11 mouse cellular contexts compared by ENCODE assay signal in the genomic region with DNA sequence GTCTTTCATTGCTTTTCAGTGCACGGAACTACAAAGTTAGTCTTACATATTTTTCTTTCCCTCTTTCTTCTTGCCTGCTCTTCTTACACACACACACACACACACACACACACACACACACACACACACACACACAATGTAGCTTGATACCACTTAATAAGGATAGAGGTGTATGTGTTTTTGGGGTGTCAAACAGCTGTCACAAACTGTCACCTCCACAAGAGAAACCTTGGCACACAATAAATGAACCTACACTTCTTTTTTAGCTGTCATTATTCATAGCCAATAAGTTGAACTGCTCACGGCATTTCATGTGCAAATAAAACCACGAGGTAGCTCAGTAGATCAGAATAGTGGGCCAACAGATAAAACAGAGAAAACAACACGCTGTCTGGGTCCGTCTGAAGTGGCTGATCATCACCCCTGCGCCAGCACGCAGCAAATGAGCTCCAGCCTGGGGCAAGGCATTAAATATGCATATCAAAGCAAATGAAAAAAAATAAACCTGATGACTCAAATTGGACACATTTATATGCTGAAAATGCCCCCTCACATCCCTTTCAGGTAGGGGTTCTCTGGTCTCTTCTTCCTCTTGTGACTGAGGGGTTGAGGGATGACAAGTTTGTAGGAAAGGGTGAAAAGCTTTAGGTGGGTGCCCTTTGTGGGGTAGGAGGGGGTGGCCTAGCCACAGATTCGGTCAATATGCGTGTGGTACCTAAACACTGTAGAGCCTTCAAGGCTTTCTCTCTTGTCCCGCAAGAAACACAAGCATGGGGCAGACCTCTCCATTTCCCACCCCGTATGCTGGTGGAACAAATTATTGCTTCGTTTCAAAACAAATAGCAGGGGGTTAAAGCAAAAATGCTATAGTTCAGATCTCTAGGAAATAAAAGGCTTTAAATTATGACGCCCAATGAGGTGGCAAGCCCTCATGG. TPM values are rescaled to one million over a fixed set of nuclear protein-coding genes. Genes with fewer than 3 reads are reported as not detected.
A peak's percentile ranks its signal among the peaks of the same experiment; 100 is the strongest.
DNase-seq lines count a peak whose midpoint lies in the region; ATAC-seq lines count a peak whose summit lies in the region.
"Had no signal": no experiment of that assay in that cellular context is flagged by ENCODE, and none has a peak within 500 bp of the region (broad histone marks: within the 10 kb centered on the region; RNA-seq: fewer than 3 reads in every experiment).

No protein-coding gene starts in this region.

- 0 out of 2 replicates have a peak, but pooled peaks cover 3% of the 10 kb centered on the region for H3K36me3 ChIP-seq in lung, embryonic 16.5 days (ENCODE audit: control insufficient read depth, insufficient read depth, low read length)
- no peaks in the 10 kb centered on the region for H3K36me3 ChIP-seq in limb, embryonic 12.5 days

- 60% methylated on average over 13 of the region's 13 CpGs for WGBS in lung, embryonic 16.5 days
- WGBS in limb, embryonic 12.5 days, result 60% methylated on average over 13 of the region's 13 CpGs

- 0 out of 2 replicates have a peak overlapping the region, but pooled peaks have one; percentile 9 for H3K9ac ChIP-seq in lung, embryonic 16.5 days (ENCODE audit: low read length)
- no peak overlapping the region for H3K9ac ChIP-seq in limb, embryonic 12.5 days (replicated peaks)

- no peak for ATAC-seq in lung, embryonic 16.5 days (ENCODE audit: low read depth)
- no peak for ATAC-seq in limb, embryonic 12.5 days (ENCODE audit: insufficient number of reproducible peaks, insufficient read depth, low FRiP score, low TSS enrichment, low read depth)
- ATAC-seq: lung, postnatal 0 days had no signal

- H3K9me3 ChIP-seq in lung, embryonic 16.5 days (ENCODE audit: control insufficient read depth, low read length), result no peaks in the 10 kb centered on the region
- no peaks in the 10 kb centered on the region for H3K9me3 ChIP-seq in limb, embryonic 12.5 days

- H3K27me3 ChIP-seq in lung, embryonic 16.5 days (ENCODE audit: control insufficient read depth, insufficient read depth, low read depth, low read length), result no peaks in the 10 kb centered on the region; the same call in 1 of the 2 replicates
- peaks cover 61% of the 10 kb centered on the region for H3K27me3 ChIP-seq in limb, embryonic 12.5 days

- 0 out of 2 replicates have a peak overlapping the region, but pooled peaks have one; percentile 5 for H3K4me2 ChIP-seq in lung, embryonic 16.5 days (ENCODE audit: low read depth, low read length)
- peak overlapping the region; percentile 11; the same call in 1 of the 2 replicates for H3K4me2 ChIP-seq in limb, embryonic 12.5 days

- intact Hi-C loops in left cerebral cortex, postnatal 4 days (cut with DNase I), result no loop called here

- H3K27ac ChIP-seq in lung, embryonic 16.5 days (ENCODE audit: low read length), result no peak overlapping the region
- H3K27ac ChIP-seq in limb, embryonic 12.5 days, result no peak overlapping the region

- H3K4me1 ChIP-seq in lung, embryonic 16.5 days (replicated peaks; ENCODE audit: control insufficient read depth, insufficient read depth, low read length), result peaks cover 10% of the 10 kb centered on the region; the same call in 1 of the 2 replicates
- H3K4me1 ChIP-seq in limb, embryonic 12.5 days (replicated peaks), result peaks cover 14% of the 10 kb centered on the region

- no peak overlapping the region for H3K4me3 ChIP-seq in lung, embryonic 16.5 days (ENCODE audit: low read length)
- H3K4me3 ChIP-seq in limb, embryonic 12.5 days (replicated peaks), result no peak overlapping the region
- H3K4me3 ChIP-seq: erythroblast, embryonic 14.5 days had no signal

- DNase-seq in adrenal gland, adult (ENCODE audit: inconsistent age in 2 of 2, low spot score in 1 of 2), result peak; percentile 30 to 83
- no peak for DNase-seq in adrenal gland, postnatal 36 days
- DNase-seq in lung, postnatal 4 days, result no peak
- DNase-seq in embryo, embryonic 10.5 days (ENCODE audit: low spot score), result no peak
- DNase-seq in left cerebral cortex, postnatal 4 days, result no peak
- DNase-seq in layer of hippocampus, postnatal 10 days (ENCODE audit: low spot score in 2 of 2), result no peak
- DNase-seq: retina, postnatal 1 day had no signal

RNA-seq across cellular contexts. Expression of gene Meis2, which starts 9.7 kb away (rescaled TPM):
- 100 to 1,000 TPM; 224 to 238 TPM for total RNA-seq in adrenal gland, postnatal 36 days (2021)
- polyA plus RNA-seq in lung, embryonic 16.5 days (2015; fragmentation: Nextera tagmentation; extraction: Ambion mirVana), result 21.5 and 24.2 TPM in 2 replicates
- 20.5 and 24.4 TPM in 2 replicates for polyA plus RNA-seq in limb, embryonic 12.5 days (2016; fragmentation: Nextera tagmentation; extraction: Ambion mirVana)
- 100 to 1,000 TPM; 186 to 188 TPM for total RNA-seq in left cerebral cortex, postnatal 4 days (2021)
- 10 to 100 TPM; 49.6 to 50.6 TPM for total RNA-seq in layer of hippocampus, postnatal 10 days (2021)
- polyA plus RNA-seq: erythroblast, embryonic 14.5 days had no signal

Comparison
In these comparisons a context has a peak if more than half of its experiments do, and no peak if none do; other contexts are left out.
1. DNase-seq: peak in adrenal gland, adult (2 of 2); none in adrenal gland, postnatal 36 days (0 of 2), lung, postnatal 4 days (0 of 2), embryo, embryonic 10.5 days (single experiment), left cerebral cortex, postnatal 4 days (single experiment) and layer of hippocampus, postnatal 10 days (0 of 2).